Mouse (Mus musculus) forebrain, embryonic 11.5 days (tissue): ENCODE measurements around the gene Slco3a1. TPM values are rescaled to one million over a fixed set of nuclear protein-coding genes. Genes with fewer than 3 reads are reported as not detected.

Experiments used
- ATAC-seq: fragments of 200-750 bp; cut with Nextera tagmentation; replicated peaks from 2 replicates; pipeline ENCODE4 v1.8.0; 2017; ENCODE audit warnings: moderate TSS enrichment; ENCODE audit not compliant: low FRiP score
- DNase-seq: peaks from one replicate; pipeline ENCODE4 v3.0.0-alpha.2; 2017; ENCODE audit warnings: low spot score
- H3K27ac ChIP-seq: fragments of 300-500 bp; sonication (generic); 2 replicates; pipeline ENCODE4 v1.5.1; 2014; ENCODE audit warnings: low read depth, low read length
- H3K27me3 ChIP-seq: fragments of 300-500 bp; sonication (generic); 2 replicates; pipeline ENCODE4 v1.6.1; 2014; ENCODE audit warnings: mild to moderate bottlenecking, low read length, mixed read lengths; ENCODE audit not compliant: control insufficient read depth, insufficient read depth
- H3K36me3 ChIP-seq: fragments of 300-500 bp; sonication (generic); 2 replicates; pipeline ENCODE4 v1.6.1; 2014; ENCODE audit warnings: mild to moderate bottlenecking, low read length, moderate library complexity, mixed read lengths; ENCODE audit not compliant: control insufficient read depth, insufficient read depth
- H3K4me1 ChIP-seq: fragments of 300-500 bp; sonication (generic); replicated peaks from 2 replicates; pipeline ENCODE4 v1.6.1; 2014; ENCODE audit warnings: low read length, mixed read lengths; ENCODE audit not compliant: control insufficient read depth, insufficient read depth
- H3K4me2 ChIP-seq: fragments of 300-500 bp; sonication (generic); 2 replicates; pipeline ENCODE4 v1.6.1; 2014; ENCODE audit warnings: low read depth, mild to moderate bottlenecking, low read length, moderate library complexity, mixed read lengths; ENCODE audit not compliant: severe bottlenecking
- H3K4me3 ChIP-seq: fragments of 300-500 bp; sonication (generic); 2 replicates; pipeline ENCODE4 v1.5.1; 2014; ENCODE audit warnings: low read depth, low read length
- H3K9ac ChIP-seq: fragments of 300-500 bp; sonication (generic); 2 replicates; pipeline ENCODE4 v1.6.1; 2014; ENCODE audit warnings: low read length
- H3K9me3 ChIP-seq: fragments of 300-500 bp; sonication (generic); 2 replicates; pipeline ENCODE4 v1.6.1; 2016; ENCODE audit warnings: low read length, mixed read lengths; ENCODE audit not compliant: control insufficient read depth
- WGBS: fragments of 180-500 bp; shearing (Covaris S2); extraction: QIAGEN DNeasy Blood & Tissue Kit; methylation state at CpG from one replicate; pipeline ENCODE4 v1.1.7; 2014; 5-methylcytosine and 5-hydroxymethylcytosine counted together
- polyA plus RNA-seq: library from polyadenylated mRNA; unstranded; fragments of >200 nt; fragmentation: Nextera tagmentation; extraction: Ambion mirVana; gene quantifications from 2 replicates; pipeline ENCODE4 v1.2.1, GENCODE M21; 2014

Gene Slco3a1
- polyA plus RNA-seq, 1 experiment from 2014 or later, result 6.1 TPM

GRCm38 (mm10) chr7:74506856-74507255 lies 47.7 kb downstream of the Slco3a1 start:
- Histone ChIP-seq H3K9me3 (no peaks in the 10 kb centered on the region), H3K4me1 (no peaks in the 10 kb centered on the region), H3K36me3 (no peaks in the 10 kb centered on the region), H3K27me3 (peaks cover 44% of the 10 kb centered on the region), H3K4me2 (no peak overlapping the region), H3K4me3 (no peak overlapping the region), H3K27ac (no peak overlapping the region), H3K9ac (no peak overlapping the region)
- ATAC-seq, result no peak
- no peak for DNase-seq
- WGBS, result 86% methylated on average over 5 of the region's 5 CpGs

- no peak for ATAC-seq
- peaks cover 44% of the 10 kb centered on the region for H3K27me3 ChIP-seq
These were observed 48.9 kb downstream of the Slco3a1 start for GRCm38 (mm10) chr7:74505635-74506034.

GRCm38 (mm10) chr7:74501187-74501586 lies 53.4 kb downstream of the Slco3a1 start:
- ATAC-seq (peak; percentile 76), DNase-seq (peak; percentile 77)
- no peak overlapping the region for H3K9ac ChIP-seq
- H3K27me3 ChIP-seq, result peaks cover 61% of the 10 kb centered on the region
- no peaks in the 10 kb centered on the region for H3K9me3 ChIP-seq
- H3K36me3 ChIP-seq, result no peaks in the 10 kb centered on the region
- no peak overlapping the region for H3K27ac ChIP-seq
- H3K4me2 ChIP-seq, result no peak overlapping the region
- no peaks in the 10 kb centered on the region for H3K4me1 ChIP-seq
- 16% methylated on average over 10 of the region's 10 CpGs for WGBS
- no peak overlapping the region for H3K4me3 ChIP-seq

More at GRCm38 (mm10) chr7:74505635-74506034, 48.9 kb downstream of the Slco3a1 start:
- Histone ChIP-seq H3K4me3 (no peak overlapping the region), H3K9me3 (no peaks in the 10 kb centered on the region), H3K4me2 (no peak overlapping the region), H3K9ac (no peak overlapping the region), H3K27ac (no peak overlapping the region), H3K36me3 (no peaks in the 10 kb centered on the region), H3K4me1 (no peaks in the 10 kb centered on the region)
- DNase-seq, result no peak
- WGBS, result 69% methylated on average over 10 of the region's 10 CpGs

- H3K4me3 ChIP-seq, result no peak overlapping the region
- 90% methylated on average over 5 of the region's 5 CpGs for WGBS
- no peaks in the 10 kb centered on the region for H3K4me1 ChIP-seq
- H3K9ac ChIP-seq, result no peak overlapping the region
- H3K4me2 ChIP-seq, result no peak overlapping the region
- no peaks in the 10 kb centered on the region for H3K9me3 ChIP-seq
- no peak overlapping the region for H3K27ac ChIP-seq
- H3K36me3 ChIP-seq, result no peaks in the 10 kb centered on the region
- peaks cover 57% of the 10 kb centered on the region for H3K27me3 ChIP-seq
- ATAC-seq (no peak), DNase-seq (no peak)
These were observed 55.1 kb downstream of the Slco3a1 start for GRCm38 (mm10) chr7:74499470-74499869.

GRCm38 (mm10) chr7:74498266-74498980 lies 56.2 kb downstream of the Slco3a1 start:
- Histone ChIP-seq H3K4me3 (no peak overlapping the region), H3K27me3 (peaks cover 51% of the 10 kb centered on the region), H3K4me1 (no peaks in the 10 kb centered on the region), H3K27ac (no peak overlapping the region), H3K4me2 (no peak overlapping the region), H3K9ac (no peak overlapping the region), H3K36me3 (no peaks in the 10 kb centered on the region), H3K9me3 (no peaks in the 10 kb centered on the region)
- ATAC-seq (no peak), DNase-seq (no peak)
- WGBS, result 73% methylated on average over 4 of the region's 4 CpGs

GRCm38 (mm10) chr7:74497203-74497602 lies 57.4 kb downstream of the Slco3a1 start:
- Histone ChIP-seq H3K36me3 (no peaks in the 10 kb centered on the region), H3K27me3 (peaks cover 39% of the 10 kb centered on the region), H3K9ac (no peak overlapping the region), H3K4me3 (no peak overlapping the region), H3K4me2 (no peak overlapping the region), H3K9me3 (no peaks in the 10 kb centered on the region), H3K27ac (no peak overlapping the region), H3K4me1 (no peaks in the 10 kb centered on the region)
- DNase-seq (no peak), ATAC-seq (no peak)
- WGBS, result 86% methylated on average over 2 of the region's 2 CpGs

GRCm38 (mm10) chr7:74495451-74495850 lies 59.1 kb downstream of the Slco3a1 start:
- Histone ChIP-seq H3K36me3 (no peaks in the 10 kb centered on the region), H3K27ac (no peak overlapping the region), H3K4me2 (no peak overlapping the region), H3K4me1 (no peaks in the 10 kb centered on the region), H3K4me3 (no peak overlapping the region), H3K9ac (no peak overlapping the region), H3K9me3 (no peaks in the 10 kb centered on the region), H3K27me3 (peaks cover 37% of the 10 kb centered on the region)
- WGBS, result 88% methylated on average over 2 of the region's 2 CpGs
- DNase-seq, result no peak
- ATAC-seq, result no peak

GRCm38 (mm10) chr7:74493775-74494174 lies 60.8 kb downstream of the Slco3a1 start:
- ATAC-seq (no peak), DNase-seq (no peak)
- no peak overlapping the region for H3K9ac ChIP-seq
- no peak overlapping the region for H3K27ac ChIP-seq
- WGBS, result 78% methylated on average over 1 of the region's 1 CpGs
- peaks cover 21% of the 10 kb centered on the region; the same call in 1 of the 2 replicates for H3K27me3 ChIP-seq
- no peak overlapping the region for H3K4me2 ChIP-seq
- no peaks in the 10 kb centered on the region for H3K4me1 ChIP-seq
- H3K36me3 ChIP-seq, result no peaks in the 10 kb centered on the region
- H3K4me3 ChIP-seq, result no peak overlapping the region
- no peaks in the 10 kb centered on the region for H3K9me3 ChIP-seq
